Mouse (Mus musculus): ENCODE data around the gene Tmem116.

DNA sequence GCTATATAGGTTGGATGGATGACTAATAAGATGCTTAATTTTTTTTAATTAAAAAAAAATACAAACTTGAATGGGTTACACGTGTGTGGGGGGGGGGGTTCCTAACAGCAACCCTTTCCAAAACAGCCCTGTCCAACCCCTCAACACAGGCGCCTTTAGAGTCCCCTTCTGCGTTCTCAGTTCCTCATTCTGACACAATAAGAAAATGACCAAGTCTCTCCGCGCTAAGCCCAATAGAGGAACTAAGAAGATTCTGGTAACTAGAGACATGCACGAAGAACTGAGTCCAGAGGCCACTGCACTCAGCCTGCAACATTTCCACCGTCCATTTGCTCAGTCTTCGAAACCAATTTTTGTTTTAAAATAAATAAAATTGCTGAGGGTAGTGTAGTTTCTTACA is 490 bp upstream of the Tmem116 start:
- TF ChIP-seq CTCF (IDR thresholded peaks at IDR 0.05; ENCODE audit: control insufficient read depth, insufficient read depth, low read length) (no peak), POLR2A (IDR thresholded peaks at IDR 0.05; ENCODE audit: borderline replicate concordance, control insufficient read depth, low read depth, low read length) (no peak)
